Mouse (Mus musculus): ENCODE data around the gene Tmem38a.

Gene Tmem38a

DNA sequence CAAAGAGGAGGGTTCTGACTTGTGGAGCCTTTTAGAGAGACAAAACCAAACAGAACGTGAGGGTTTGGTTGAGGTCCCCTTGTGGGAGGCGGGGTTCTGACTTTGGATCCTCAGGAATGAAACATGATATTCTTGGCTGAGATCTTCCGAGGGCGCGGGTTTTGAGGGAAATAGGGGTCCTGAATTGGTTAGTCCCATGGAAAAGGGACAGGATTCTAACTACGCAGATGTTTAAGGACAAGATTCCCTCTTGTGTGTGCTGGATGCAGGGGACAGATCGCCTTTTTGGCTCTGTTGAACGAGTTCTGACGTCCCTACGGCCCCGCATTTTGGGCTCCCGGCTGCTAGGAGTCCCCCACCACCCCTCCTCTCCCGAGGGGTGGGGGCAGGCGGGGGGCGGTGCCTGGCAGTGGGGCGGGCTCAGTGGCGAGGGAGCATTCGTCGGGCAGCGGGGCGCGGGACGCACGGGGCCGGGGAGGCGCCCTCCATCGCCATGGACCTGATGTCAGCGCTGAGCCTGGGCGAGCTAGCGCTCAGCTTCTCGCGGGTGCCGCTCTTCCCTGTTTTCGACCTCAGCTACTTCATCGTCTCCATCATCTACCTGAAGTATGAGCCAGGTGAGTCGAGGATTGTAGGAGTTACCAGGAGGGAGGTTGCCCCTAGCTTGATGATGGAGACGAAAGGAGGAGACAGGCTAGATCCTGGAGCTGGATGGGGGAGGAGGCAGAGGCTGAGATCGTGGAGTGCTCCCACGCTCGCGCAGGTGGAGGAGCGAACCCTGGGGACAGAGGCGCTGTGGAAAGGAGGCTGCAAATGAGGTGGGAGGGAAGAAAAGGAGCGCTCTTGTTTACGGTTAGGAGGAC lies at the start of gene Tmem38a:
Gene Tmem38a (plus strand): TSS at position 445 of the 863 bp plus-strand sequence.
- DNase-seq, result peak; percentile 87

DNA sequence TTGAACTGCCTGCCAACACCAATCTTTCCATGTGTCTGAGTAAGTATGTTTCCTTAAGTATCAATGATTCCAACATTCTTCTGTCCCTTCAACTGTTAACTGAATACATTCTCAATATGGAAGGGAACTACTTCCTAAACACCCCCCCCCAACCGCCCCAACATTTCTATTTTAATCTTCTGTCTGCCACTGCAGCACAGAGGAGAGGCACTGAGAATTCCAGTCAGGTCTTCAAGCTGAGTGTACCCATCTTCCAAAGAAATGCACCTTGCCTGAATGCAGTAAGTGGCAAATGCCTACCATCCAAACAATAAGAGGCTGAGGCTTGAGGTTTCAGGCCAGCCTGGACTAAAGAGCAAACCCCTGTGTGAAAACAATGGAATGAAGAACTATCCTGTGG lies 39.8 kb upstream of the Tmem38a start:
- DNase-seq, result peak; percentile 8

DNA sequence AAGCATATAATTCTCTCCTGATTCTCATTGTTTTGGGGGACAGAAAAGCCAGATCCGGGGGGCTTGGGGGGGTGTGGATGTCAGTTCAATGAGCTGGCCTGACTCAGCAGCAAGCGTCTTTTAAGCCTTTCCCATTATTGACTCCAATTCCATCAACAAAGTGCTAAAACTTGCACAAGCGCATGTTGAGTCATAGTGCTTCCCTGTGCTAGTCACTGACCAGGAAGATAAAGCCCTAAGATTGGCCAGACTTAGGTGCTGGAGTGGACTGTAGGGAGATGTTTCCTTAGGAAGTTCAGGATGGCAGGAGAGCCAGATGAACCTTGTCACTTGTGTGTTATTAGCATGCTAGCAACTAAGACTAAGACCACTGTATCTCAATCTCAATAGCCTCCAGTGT lies 37.0 kb upstream of the Tmem38a start:
- no peak for DNase-seq

- DNase-seq, result no peak
Measured at GRCm38 (mm10) chr8:72539234-72539633, 32.6 kb upstream of the Tmem38a start.

- no peak for DNase-seq
Measured at GRCm38 (mm10) chr8:72547122-72547801, 24.6 kb upstream of the Tmem38a start.

DNA sequence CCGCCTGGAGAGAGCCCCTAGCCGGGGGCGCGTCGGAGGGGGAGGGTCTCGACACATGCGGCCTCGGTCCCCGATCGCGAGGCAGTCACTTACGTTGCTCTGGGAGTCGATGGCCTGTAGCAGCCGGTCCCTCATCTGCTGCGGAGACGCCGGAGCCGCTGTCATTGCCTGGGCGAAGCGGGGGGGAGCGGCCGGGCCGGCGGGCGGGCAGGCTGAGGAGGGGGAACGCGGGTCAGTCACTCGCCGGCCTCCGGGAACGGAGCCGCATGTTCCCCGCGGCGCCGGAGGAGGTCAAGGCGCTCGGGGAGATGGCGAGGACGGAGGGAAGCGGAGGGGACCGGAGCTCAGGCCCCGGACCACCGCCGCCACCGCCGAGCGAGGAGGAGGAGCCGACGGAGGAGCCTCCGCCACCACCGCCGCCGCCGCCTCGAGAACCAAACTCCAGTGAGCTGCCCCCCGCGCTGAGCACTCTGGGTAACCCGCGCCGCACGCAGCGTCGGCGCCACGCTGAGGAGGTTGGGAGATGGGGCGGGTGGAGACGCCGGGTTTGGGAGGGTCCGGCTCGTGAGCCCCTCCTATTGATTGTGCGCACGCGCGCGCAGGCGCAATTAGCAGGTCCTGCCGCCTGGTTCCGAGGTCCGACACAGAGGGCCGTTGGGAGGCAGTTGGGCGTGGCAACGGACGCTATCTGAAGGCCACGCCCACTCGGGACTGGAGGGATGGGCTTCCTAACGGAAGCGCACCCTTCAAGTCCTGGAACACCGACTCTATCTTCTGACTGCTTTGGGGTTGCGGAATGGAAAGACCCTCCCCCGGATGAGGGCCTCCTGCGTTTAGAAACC lies 23.8 kb upstream of the Tmem38a start, which contains the start of gene Med26:
Gene Med26 (minus strand): TSS at position 469 of the 842 bp plus-strand sequence.
- peak; percentile 99 for DNase-seq

GRCm38 (mm10) chr8:72548644-72549313 lies 23.1 kb upstream of the Tmem38a start:
- DNase-seq, result no peak

DNA sequence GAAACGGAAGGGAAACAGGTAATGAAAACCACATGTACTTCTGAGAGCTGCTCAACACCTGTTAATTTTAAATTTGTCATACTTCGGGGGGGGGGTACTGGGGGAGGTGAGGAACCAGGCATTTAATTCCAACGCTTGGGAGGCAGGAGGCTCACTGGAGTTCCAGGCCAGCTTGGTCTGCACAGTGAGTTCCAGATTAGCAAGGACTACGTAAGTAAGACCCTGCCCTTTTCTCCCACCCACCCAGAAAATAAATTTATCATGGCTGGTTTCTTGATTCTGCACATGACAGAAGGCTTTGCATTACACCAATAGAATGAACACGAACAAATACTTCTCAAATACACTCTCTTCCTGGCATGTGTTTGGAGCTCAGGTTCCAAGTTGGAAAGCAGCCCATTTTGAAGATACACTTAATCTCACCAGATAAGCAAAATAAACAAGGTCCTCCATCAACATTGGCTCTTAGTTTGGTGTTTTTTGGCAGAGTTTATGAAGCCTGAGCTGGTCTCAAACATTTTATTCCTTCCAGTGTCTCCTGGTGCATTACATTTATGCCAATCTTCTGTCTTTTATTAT lies 22.5 kb upstream of the Tmem38a start:
- DNase-seq, result no peak

GRCm38 (mm10) chr8:72555770-72556169 lies 16.1 kb upstream of the Tmem38a start:
- DNase-seq, result no peak

- no peak for DNase-seq
Measured at GRCm38 (mm10) chr8:72561111-72561689, 10.7 kb upstream of the Tmem38a start.

DNA sequence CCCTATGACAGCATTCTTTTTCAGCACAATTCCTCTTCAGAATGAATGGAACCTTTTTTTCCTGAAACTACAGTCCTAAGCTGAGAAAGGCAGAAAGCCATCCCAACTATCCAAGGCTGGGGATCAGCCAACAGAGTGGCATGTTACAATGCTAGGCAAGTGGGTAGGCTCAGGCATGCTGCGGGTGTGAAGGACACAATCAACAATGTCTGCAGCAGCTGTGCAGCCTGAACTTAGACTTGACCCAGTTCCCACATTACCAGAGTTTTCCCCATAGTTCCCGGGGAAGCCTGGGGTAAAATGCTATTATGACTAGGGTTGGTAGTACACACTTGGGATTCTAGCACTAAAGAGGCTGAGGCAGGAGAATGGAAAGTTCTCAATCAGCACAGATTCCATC lies 5.9 kb upstream of the Tmem38a start:
- DNase-seq, result no peak

DNA sequence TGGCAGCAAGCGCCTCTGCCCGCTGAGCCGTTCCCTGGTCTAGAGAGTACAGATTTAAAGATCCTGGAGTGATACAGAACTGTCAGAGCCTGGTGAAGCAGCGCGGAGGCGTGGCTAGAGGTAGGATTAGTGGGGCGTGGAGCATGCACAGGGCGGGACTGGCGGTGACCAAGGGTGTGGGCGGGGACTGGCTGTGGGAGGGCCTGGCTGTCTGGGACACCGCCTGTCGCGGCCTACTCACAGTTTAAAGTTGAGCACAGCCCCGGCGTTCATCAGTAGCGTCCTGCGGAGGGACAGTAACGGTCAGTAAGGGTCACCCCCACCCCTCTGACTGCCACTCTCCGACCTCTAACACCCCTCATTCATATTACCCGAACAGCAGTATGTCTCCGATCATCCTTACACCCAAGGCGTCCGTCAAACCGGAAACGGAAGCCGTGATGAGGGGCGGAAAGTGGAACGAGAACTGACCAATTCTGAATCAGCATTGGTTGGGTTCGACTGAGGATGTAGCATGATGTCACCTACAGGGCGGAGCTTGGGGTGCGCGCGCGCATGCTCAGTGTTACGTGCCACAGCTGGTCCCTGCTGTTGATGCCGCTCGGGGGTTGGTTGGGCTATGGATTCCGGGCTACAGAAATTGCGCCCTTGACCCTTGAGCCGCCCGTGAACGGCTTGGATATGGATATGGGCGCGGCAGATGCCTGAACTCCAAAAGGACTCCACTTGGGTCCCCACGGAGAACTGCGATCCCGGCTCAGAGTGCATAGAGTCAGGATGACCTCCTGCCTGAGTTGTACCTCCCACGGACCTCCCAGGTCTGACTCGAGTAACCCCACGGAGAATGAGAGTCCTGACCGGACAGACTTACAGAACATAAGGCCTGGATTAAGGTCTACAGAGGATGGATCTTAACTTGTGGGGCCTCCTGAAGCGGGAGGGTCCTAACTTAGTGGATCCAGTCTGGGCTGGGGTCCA lies 933 bp upstream of the Tmem38a start, which contains the start of gene Smim7:
Gene Smim7 (minus strand): TSS at position 456 of the 978 bp plus-strand sequence.
- peak; percentile 98 for DNase-seq

- no peak for DNase-seq
Measured at GRCm38 (mm10) chr8:72572507-72572906, 652 bp downstream of the Tmem38a start.

- DNase-seq, result peak; percentile 35
Measured at GRCm38 (mm10) chr8:72573450-72573849, 1.6 kb downstream of the Tmem38a start.

DNA sequence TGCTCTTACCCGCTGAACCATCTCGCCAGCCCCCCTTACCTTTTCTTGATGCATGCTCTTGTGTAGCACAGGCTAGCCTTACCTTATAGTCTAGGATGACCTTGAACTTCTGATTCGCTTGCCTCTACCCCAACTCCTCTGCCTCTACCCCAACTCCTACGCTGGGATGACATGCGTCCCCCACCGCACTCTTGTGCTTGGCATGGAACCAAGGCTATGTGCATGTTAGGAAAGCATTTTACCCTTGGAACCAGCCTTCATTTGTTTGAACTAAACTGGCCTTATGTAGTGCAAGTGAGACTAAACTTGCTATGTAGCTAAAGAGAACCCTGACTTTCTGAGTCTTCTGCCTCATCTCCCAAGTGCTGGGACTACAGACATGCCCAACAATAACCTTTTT lies 4.1 kb downstream of the Tmem38a start:
- no peak for DNase-seq

DNA sequence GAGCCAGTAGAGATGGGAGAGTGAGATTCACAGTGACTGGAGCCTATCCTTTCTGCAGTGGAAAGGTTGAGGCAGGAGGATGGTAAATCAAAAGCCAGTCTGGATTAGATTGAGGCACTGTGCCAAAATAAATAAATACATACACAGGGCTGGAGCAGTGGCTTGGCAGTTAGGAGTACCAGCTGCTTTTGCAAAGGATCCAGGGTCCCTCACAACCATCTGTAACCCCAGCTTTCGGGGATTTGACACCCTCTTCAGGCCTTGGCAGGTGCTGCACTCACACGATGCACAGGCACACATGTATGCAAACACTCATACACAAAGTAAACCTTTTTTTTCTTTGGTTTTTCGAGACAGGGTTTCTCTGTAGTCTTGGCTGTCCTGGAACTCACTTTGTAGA lies 5.4 kb downstream of the Tmem38a start:
- no peak for DNase-seq

- no peak for DNase-seq
Measured at GRCm38 (mm10) chr8:72577941-72578340, 6.1 kb downstream of the Tmem38a start.

GRCm38 (mm10) chr8:72579374-72579773 lies 7.5 kb downstream of the Tmem38a start:
- DNase-seq, result no peak

- no peak for DNase-seq
Measured at GRCm38 (mm10) chr8:72583056-72583771, 11.4 kb downstream of the Tmem38a start.

GRCm38 (mm10) chr8:72584390-72584789 lies 12.5 kb downstream of the Tmem38a start:
- no peak for DNase-seq
